Mouse (Mus musculus) limb, embryonic 14.5 days (tissue): Measurements from ENCODE around the gene Nmur1. TPM values are rescaled to one million over a fixed set of nuclear protein-coding genes. Genes with fewer than 3 reads are reported as not detected.

ENCODE experiments used
- ATAC-seq: fragments of 200-750 bp; cut with Nextera tagmentation; 2 replicates; pipeline ENCODE4 v1.8.0; 2017; ENCODE audit warnings: low read depth, moderate number of reproducible peaks, moderate TSS enrichment; ENCODE audit not compliant: low FRiP score
- DNase-seq: peaks from one replicate; pipeline ENCODE4 v3.0.0-alpha.2; 2015; ENCODE audit warnings: low spot score
- H3K27ac ChIP-seq: fragments of 300-500 bp; sonication (generic); replicated peaks from 2 replicates; pipeline ENCODE4 v1.5.1; 2014; ENCODE audit warnings: low read depth, mild to moderate bottlenecking, low read length, moderate library complexity, mixed read lengths
- H3K27me3 ChIP-seq: fragments of 300-500 bp; sonication (generic); 2 replicates; pipeline ENCODE4 v1.6.1; 2014; ENCODE audit warnings: low read length, mixed read lengths; ENCODE audit not compliant: control insufficient read depth, insufficient read depth
- H3K36me3 ChIP-seq: fragments of 300-500 bp; sonication (generic); 2 replicates; pipeline ENCODE4 v1.6.1; 2014; ENCODE audit warnings: mild to moderate bottlenecking, low read length, moderate library complexity, mixed read lengths; ENCODE audit not compliant: control insufficient read depth, insufficient read depth
- H3K4me1 ChIP-seq: fragments of 300-500 bp; sonication (generic); 2 replicates; pipeline ENCODE4 v1.6.1; 2014; ENCODE audit warnings: antibody characterized with exemption, low read length, mixed read lengths; ENCODE audit not compliant: control insufficient read depth, insufficient read depth
- H3K4me2 ChIP-seq: fragments of 300-500 bp; sonication (generic); replicated peaks from 2 replicates; pipeline ENCODE4 v1.6.1; 2014; ENCODE audit warnings: low read depth, mild to moderate bottlenecking, low read length, moderate library complexity; ENCODE audit not compliant: severe bottlenecking
- H3K4me3 ChIP-seq: fragments of 300-500 bp; sonication (generic); replicated peaks from 2 replicates; pipeline ENCODE4 v1.5.1; 2014; ENCODE audit warnings: low read length
- H3K9ac ChIP-seq: fragments of 300-500 bp; sonication (generic); 2 replicates; pipeline ENCODE4 v1.6.1; 2014; ENCODE audit warnings: mild to moderate bottlenecking, low read depth, low read length, moderate library complexity; ENCODE audit not compliant: severe bottlenecking
- H3K9me3 ChIP-seq: fragments of 300-500 bp; sonication (generic); 2 replicates; pipeline ENCODE4 v1.6.1; 2016; ENCODE audit warnings: low read length; ENCODE audit not compliant: control insufficient read depth
- POLR2A ChIP-seq: fragments of 200-500 bp; IDR thresholded peaks from 2 replicates; pipeline ENCODE4 v1.8.0; 2012; ENCODE audit warnings: inconsistent platforms, mild to moderate bottlenecking, moderate library complexity, borderline replicate concordance; ENCODE audit not compliant: insufficient read depth, insufficient read length; ENCODE audit errors: extremely low read depth
- WGBS: fragments of 180-500 bp; shearing (Covaris S2); extraction: QIAGEN DNeasy Blood & Tissue Kit; methylation state at CpG from one replicate; pipeline ENCODE4 v1.1.7; 2014; 5-methylcytosine and 5-hydroxymethylcytosine counted together
- polyA plus RNA-seq, 2 experiments: library from polyadenylated mRNA; depleted of rRNA in 1 of 2; stranded (reverse) in 1 of 2; unstranded in 1 of 2; fragments of >200 nt; fragmentation: Nextera tagmentation in 1 of 2; extraction: Ambion mirVana in 1 of 2; gene quantifications; 2 replicates each; pipeline versions ENCODE4 v1.2.1 to v1.2.3; 2012 to 2014

Gene Nmur1
- polyA plus RNA-seq, 2 experiments = not detected

DNA sequence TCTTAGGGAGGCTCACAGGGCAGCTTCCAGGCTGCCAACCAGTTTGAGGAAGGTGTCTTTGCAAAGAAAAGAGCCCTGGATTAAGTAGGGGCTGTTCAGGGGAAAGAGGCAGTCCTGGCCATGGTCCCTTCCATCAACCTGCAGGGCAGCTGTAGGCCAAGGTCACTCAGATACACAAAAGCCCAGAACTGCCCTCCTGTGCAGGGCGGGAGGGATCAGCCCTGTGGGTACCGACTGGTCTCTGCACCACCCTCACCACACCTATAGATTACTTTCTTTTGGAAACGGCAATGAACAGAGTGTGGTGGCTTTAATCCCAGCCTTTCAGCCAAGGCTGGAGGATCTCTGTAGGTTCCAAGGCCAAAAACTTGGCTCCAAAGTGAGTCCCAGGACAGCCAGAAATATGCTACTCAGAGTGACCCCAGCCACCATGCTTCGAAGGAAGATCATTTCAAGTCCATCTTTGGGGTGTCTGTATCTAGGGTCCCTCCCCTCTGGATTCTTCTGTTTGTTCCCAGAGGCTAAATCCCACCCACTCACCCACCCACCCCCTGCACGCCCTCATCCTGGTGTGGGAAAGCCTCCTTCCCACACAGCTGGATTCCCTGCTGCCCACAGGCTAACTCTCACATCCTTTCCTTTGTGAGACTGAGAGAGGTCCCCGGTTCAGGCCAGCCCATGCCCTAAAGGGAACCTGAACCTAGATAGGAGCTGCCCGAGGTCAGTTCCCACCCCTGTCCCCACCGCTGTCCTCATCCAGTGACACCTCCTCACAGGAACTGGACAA lies 17.6 kb upstream of the Nmur1 start:
- ATAC-seq = no peak
- H3K9me3 ChIP-seq = no peaks in the 10 kb centered on the region
- H3K4me3 ChIP-seq = peak overlapping the region; percentile 37; the same call in 1 of the 2 replicates
- TF ChIP-seq POLR2A = no peak
- peak overlapping the region; percentile 100 for H3K27ac ChIP-seq
- WGBS = 51% methylated on average over 8 of the region's 8 CpGs
- H3K9ac ChIP-seq = peak overlapping the region; percentile 75
- H3K36me3 ChIP-seq = no peaks in the 10 kb centered on the region
- H3K4me2 ChIP-seq = peak overlapping the region; percentile 95
- H3K27me3 ChIP-seq = no peaks in the 10 kb centered on the region
- DNase-seq = no peak
- peaks cover 30% of the 10 kb centered on the region for H3K4me1 ChIP-seq

DNA sequence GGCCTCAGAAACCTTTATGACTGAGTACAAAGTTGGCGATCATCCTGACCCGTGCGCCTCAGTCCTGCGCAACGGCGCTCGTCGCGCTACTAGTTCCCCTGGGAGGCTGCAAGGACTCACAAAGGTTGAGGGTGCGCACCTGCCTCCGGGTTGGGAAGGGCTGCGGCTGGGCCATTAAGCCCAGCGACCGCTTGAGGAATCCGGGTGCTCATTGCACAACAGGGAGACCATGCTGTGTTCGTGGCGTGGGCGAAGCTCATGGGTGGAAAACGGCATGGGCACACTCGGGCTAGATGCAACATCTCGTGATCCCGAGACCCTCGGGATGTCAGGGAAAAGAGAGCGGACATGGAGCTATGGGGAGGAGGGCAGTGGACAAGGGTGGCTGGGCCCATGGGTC lies 16.8 kb upstream of the Nmur1 start:
- Histone ChIP-seq H3K9me3 (no peaks in the 10 kb centered on the region), H3K4me2 (peak overlapping the region; percentile 95), H3K4me3 (peak overlapping the region; percentile 37), H3K9ac (peak overlapping the region; percentile 75), H3K4me1 (peaks cover 24% of the 10 kb centered on the region), H3K27ac (peak overlapping the region; percentile 100), H3K27me3 (no peaks in the 10 kb centered on the region), H3K36me3 (no peaks in the 10 kb centered on the region)
- ATAC-seq = peak; percentile 11; the same call in 1 of the 2 replicates
- DNase-seq = no peak
- 2% methylated on average over 24 of the region's 24 CpGs for WGBS
- TF ChIP-seq POLR2A = peak; percentile 55; the same call in 1 of the 2 replicates

DNA sequence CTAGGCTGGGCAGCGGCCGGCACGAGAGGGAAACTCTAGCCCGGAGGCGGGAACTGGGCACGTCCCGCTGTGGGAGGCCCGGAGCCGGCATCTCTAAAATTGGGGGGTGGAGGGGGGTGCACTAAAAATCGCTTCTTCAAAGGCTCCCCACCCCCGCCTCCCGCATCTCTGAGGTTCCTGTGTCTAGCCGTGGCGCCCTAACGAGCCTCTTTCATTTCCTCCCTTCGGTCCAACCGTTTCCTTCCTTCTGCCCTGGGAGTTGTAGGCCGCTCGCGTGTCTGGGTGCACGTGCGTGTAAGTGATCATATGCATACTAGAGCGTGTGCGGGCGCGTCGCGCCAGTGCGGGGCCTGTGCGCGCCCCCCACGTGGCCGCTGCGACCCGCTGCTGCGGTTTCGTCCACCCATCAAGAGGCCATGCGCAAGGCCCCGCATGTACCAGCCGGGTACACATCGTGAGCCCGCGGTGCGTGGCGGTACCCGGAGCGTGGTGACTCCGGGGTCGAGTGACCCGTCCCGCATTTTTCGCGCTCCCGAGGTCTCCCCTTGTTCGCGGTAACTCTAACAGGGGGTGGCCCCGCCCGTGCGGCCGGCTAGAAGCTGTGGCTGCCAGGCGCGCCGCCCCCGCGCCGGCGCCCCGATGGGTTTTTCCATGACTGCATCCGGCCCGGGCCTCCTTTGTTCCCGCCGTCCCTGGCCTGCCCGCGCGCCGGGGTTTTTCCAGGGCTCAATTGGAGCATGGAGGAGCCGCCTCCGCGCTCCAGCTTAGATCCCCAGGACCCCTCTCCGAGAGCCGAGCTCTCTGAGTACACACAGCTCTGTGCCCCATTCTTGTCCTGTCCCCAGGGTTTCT lies 16.2 kb upstream of the Nmur1 start:
- Histone ChIP-seq H3K9me3 (no peaks in the 10 kb centered on the region), H3K9ac (peak overlapping the region; percentile 75), H3K36me3 (no peaks in the 10 kb centered on the region), H3K27me3 (no peaks in the 10 kb centered on the region), H3K4me3 (peak overlapping the region; percentile 37), H3K27ac (peak overlapping the region; percentile 100), H3K4me1 (peaks cover 19% of the 10 kb centered on the region), H3K4me2 (peak overlapping the region; percentile 95)
- 0% methylated on average over 77 of the region's 81 CpGs for WGBS
- peak; percentile 91 for DNase-seq
- peak; percentile 70 for ATAC-seq
- TF ChIP-seq POLR2A = peak; percentile 32; the same call in 1 of the 2 replicates

DNA sequence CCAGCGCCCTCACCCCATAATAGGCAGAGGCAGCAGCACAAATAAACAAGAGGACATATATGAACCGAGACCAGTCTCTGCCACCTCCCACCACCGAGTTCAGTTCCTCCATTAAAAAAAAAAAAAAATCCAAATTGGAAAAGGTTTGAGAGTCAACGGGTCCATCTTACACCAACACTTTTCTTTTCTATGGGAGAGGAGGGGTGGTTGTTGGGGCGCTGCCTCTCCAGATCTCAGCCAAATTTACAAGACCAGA lies 15.6 kb upstream of the Nmur1 start:
- peak overlapping the region; percentile 100 for H3K27ac ChIP-seq
- no peak for DNase-seq
- WGBS = 3% methylated on average over 5 of the region's 5 CpGs
- TF ChIP-seq POLR2A = peak; percentile 30; the same call in 1 of the 2 replicates
- no peaks in the 10 kb centered on the region for H3K36me3 ChIP-seq
- peaks cover 19% of the 10 kb centered on the region for H3K4me1 ChIP-seq
- no peak for ATAC-seq
- peak overlapping the region; percentile 75 for H3K9ac ChIP-seq
- peak overlapping the region; percentile 95 for H3K4me2 ChIP-seq
- no peaks in the 10 kb centered on the region for H3K9me3 ChIP-seq
- peak overlapping the region; percentile 37 for H3K4me3 ChIP-seq
- H3K27me3 ChIP-seq = no peaks in the 10 kb centered on the region

DNA sequence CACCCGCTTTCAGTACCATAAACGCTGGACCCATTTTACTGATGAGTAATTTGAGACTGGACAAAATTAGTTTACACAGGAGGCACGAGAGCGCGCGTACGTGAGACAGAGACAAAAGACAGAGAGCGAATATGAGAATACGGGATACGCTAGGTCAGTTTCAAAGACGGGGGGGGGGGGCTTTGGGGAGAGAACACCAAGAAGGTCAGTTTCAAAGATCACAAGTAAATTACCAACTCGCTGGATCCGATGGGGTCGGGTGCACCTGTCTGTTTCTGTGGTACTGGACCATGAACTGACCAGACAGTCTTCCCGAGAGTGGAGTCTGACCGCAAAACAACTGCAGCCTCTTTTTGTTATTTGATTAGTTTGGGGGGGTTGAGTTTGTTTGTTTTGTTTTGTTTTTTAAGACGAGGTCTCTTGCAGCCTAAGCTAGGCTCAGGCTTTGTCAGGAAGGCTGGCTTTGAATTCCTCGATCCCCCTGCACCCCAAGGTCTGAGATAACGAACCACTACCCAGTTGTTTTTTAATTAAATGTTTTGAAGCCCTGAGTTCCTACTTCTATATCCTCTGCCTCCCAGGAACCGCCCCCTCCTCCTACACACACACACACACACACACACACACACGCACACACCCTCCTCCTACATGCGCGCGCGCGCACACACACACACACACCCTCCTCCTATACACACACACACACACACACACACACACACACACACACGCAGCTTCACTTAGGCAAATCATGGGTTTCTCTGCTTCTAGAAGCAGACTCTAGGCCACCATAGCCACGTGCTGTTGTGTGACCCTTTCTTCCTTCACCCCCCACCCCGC lies 15.1 kb upstream of the Nmur1 start:
- Histone ChIP-seq H3K9me3 (no peaks in the 10 kb centered on the region), H3K9ac (peak overlapping the region; percentile 75), H3K4me1 (peaks cover 19% of the 10 kb centered on the region), H3K4me3 (peak overlapping the region; percentile 37), H3K4me2 (peak overlapping the region; percentile 95), H3K27ac (peak overlapping the region; percentile 100), H3K27me3 (no peaks in the 10 kb centered on the region), H3K36me3 (no peaks in the 10 kb centered on the region)
- DNase-seq (peak; percentile 71), ATAC-seq (peak; percentile 39)
- WGBS = under 1% methylated on average over 29 of the region's 29 CpGs
- TF ChIP-seq POLR2A = no peak
